Mouse (Mus musculus): ENCODE data around the gene Cuta.

GRCm38 (mm10) chr17:26916711-26917482, 22.5 kb downstream of the Cuta start, which contains the start of gene Kifc5b:
- TF ChIP-seq CTCF (IDR thresholded peaks at IDR 0.05; ENCODE audit: control insufficient read depth, insufficient read depth, insufficient read length) (peak; percentile 99), USF1 (IDR thresholded peaks at IDR 0.05; ENCODE audit: low read depth) (no peak), MYOG (IDR thresholded peaks at IDR 0.05; ENCODE audit: control insufficient read depth, extremely low read depth, insufficient read length) (no peak), MYOD1 (IDR thresholded peaks at IDR 0.05; ENCODE audit: control insufficient read depth, insufficient read length, low read depth) (no peak), MAX (IDR thresholded peaks at IDR 0.05) (peak; percentile 87)
